Mouse (Mus musculus) ES-E14 (cell line): ENCODE results near the gene Ankrd52.

Source experiments
- CHD2 ChIP-seq: IDR thresholded peaks from 2 replicates; pipeline ENCODE4 v1.6.1; 2014; ENCODE audit warnings: mild to moderate bottlenecking, low read depth, low read length, inconsistent platforms
- MAFK ChIP-seq: IDR thresholded peaks from 2 replicates; pipeline ENCODE4 v1.6.1; 2014; ENCODE audit warnings: mild to moderate bottlenecking, low read depth, low read length, inconsistent platforms; ENCODE audit not compliant: insufficient read depth
- ZNF384 ChIP-seq: IDR thresholded peaks from 2 replicates; pipeline ENCODE4 v1.6.1; 2012; ENCODE audit warnings: low read depth, low read length, inconsistent platforms

DNA sequence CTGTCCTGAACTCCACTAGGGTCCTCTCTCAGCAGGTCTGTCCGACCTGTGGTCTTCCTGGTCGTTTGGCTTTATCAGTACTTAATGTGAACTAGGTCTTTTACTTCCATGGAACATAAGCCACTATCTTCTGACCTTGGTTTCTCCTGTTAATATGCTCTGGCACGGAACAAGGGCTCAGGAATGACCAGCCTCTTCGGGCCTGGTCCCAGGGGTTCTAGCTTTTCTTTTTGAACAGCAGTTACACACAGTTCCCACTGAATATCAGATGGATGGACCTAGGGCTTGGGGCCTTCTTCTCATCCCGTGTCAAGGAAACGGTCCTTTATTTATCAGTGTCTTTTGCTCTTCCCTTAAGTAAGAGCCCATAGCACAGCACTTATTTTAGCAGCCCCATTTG lies 15.1 kb upstream of the Ankrd52 start:
- no peak for TF ChIP-seq MAFK
- no peak for TF ChIP-seq ZNF384
- no peak for TF ChIP-seq CHD2
